Mouse (Mus musculus) midbrain, embryonic 14.5 days (tissue): ENCODE results near the gene Swt1. TPM values are rescaled to one million over a fixed set of nuclear protein-coding genes. Genes with fewer than 3 reads are reported as not detected.
"Not testable (repeated sequence)": the region's sequence is repeated elsewhere in the genome, so short reads cannot be mapped to it uniquely, and the experiment has no call there.

ENCODE experiments used
- ATAC-seq: fragments of 200-750 bp; cut with Nextera tagmentation; 2 replicates; pipeline ENCODE4 v1.8.0; 2017; ENCODE audit warnings: moderate number of reproducible peaks, moderate library complexity; ENCODE audit not compliant: low FRiP score, low TSS enrichment
- DNase-seq: peaks from one replicate; pipeline ENCODE4 v3.0.0-alpha.2; 2015
- H3K27ac ChIP-seq: fragments of 300-500 bp; sonication (generic); replicated peaks from 2 replicates; pipeline ENCODE4 v1.5.1; 2014; ENCODE audit warnings: mild to moderate bottlenecking, low read depth, low read length, moderate library complexity
- H3K27me3 ChIP-seq: fragments of 300-500 bp; sonication (generic); 2 replicates; pipeline ENCODE4 v1.6.1; 2014; ENCODE audit warnings: low read length, control low read depth, mixed read lengths; ENCODE audit not compliant: control insufficient read depth, insufficient read depth
- H3K36me3 ChIP-seq: fragments of 300-500 bp; sonication (generic); 2 replicates; pipeline ENCODE4 v1.6.1; 2014; ENCODE audit warnings: low read length, control low read depth; ENCODE audit not compliant: control insufficient read depth, insufficient read depth
- H3K4me1 ChIP-seq: fragments of 300-500 bp; sonication (generic); 2 replicates; pipeline ENCODE4 v1.6.1; 2014; ENCODE audit warnings: mild to moderate bottlenecking, antibody characterized with exemption, low read length, control low read depth; ENCODE audit not compliant: control insufficient read depth, insufficient read depth
- H3K4me2 ChIP-seq: fragments of 300-500 bp; sonication (generic); 2 replicates; pipeline ENCODE4 v1.6.1; 2014; ENCODE audit warnings: mild to moderate bottlenecking, low read length, moderate library complexity
- H3K4me3 ChIP-seq: fragments of 300-500 bp; sonication (generic); replicated peaks from 2 replicates; pipeline ENCODE4 v1.5.1; 2014; ENCODE audit warnings: low read depth, low read length
- H3K9ac ChIP-seq: fragments of 300-500 bp; sonication (generic); replicated peaks from 2 replicates; pipeline ENCODE4 v1.6.1; 2014; ENCODE audit warnings: mild to moderate bottlenecking, low read length, moderate library complexity
- H3K9me3 ChIP-seq: fragments of 300-500 bp; sonication (generic); 2 replicates; pipeline ENCODE4 v1.6.1; 2016; ENCODE audit warnings: low read length, control low read depth, mixed read lengths; ENCODE audit not compliant: control insufficient read depth
- WGBS: fragments of 180-500 bp; shearing (Covaris S2); extraction: QIAGEN DNeasy Blood & Tissue Kit; methylation state at CpG from one replicate; pipeline ENCODE4 v1.1.7; 2014; 5-methylcytosine and 5-hydroxymethylcytosine counted together
- polyA plus RNA-seq: library from polyadenylated mRNA; unstranded; fragments of >200 nt; fragmentation: Nextera tagmentation; extraction: Ambion mirVana; gene quantifications from 2 replicates; pipeline ENCODE4 v1.2.1, GENCODE M21; 2014

The Swt1 gene
- polyA plus RNA-seq, result 19.9 and 20.3 TPM in 2 replicates

- Histone ChIP-seq H3K9me3 (no peaks in the 10 kb centered on the region), H3K4me2 (peak within 1 kb of the TSS; percentile 72), H3K27ac (peak within 1 kb of the TSS; percentile 96), H3K4me1 (peaks cover 16% of the 10 kb centered on the region), H3K36me3 (peaks cover 4% of the 10 kb centered on the region; the same call in 1 of the 2 replicates), H3K9ac (peak within 1 kb of the TSS; percentile 92), H3K27me3 (no peaks in the 10 kb centered on the region), H3K4me3 (peak within 1 kb of the TSS; percentile 92)
- WGBS, result under 1% methylated on average over 74 of the region's 74 CpGs
- DNase-seq (peak; percentile 99), ATAC-seq (peak; percentile 100)
Measured at GRCm38 (mm10) chr1:151428263-151429221, at the start of gene Swt1, which contains the start of gene Trmt1l. Gene Swt1 (minus strand): TSS chr1:151428455. Gene Trmt1l (plus strand): TSS chr1:151428542.

DNA sequence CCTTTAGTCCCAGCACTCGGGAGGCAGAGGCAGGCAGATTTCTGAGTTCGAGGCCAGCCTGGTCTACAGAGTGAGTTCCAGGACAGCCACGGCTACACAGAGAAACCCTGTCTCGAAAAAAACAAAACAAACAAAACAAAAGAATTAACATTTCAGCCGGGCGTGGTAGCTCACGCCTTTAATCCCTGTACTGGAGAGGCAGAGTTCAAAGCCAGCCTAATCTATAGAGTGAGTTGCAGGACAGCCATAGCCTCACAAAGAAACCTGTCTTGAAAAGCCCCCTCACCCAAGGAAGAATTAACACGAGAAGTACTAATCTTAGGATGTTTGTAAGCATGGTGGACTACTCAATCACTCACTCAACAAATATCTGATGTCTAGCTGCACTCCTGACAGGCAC is 44.1 kb upstream of the Swt1 start:
- not testable (repeated sequence) for ATAC-seq

GRCm38 (mm10) chr1:151471429-151471828 is 43.2 kb upstream of the Swt1 start:
- no peaks in the 10 kb centered on the region for H3K27me3 ChIP-seq
- no peaks in the 10 kb centered on the region for H3K9me3 ChIP-seq
- H3K36me3 ChIP-seq, result peaks cover 76% of the 10 kb centered on the region
- no peak overlapping the region for H3K4me3 ChIP-seq
- no peak overlapping the region for H3K9ac ChIP-seq
- ATAC-seq (no peak), DNase-seq (no peak)
- H3K4me2 ChIP-seq, result no peak overlapping the region
- H3K27ac ChIP-seq, result no peak overlapping the region
- H3K4me1 ChIP-seq, result no peaks in the 10 kb centered on the region
- 54% methylated on average over 7 of the region's 7 CpGs for WGBS

More for the DNA sequence above, 44.1 kb upstream of the Swt1 start:
- not testable (repeated sequence) for H3K4me2 ChIP-seq, H3K9ac ChIP-seq, H3K9me3 ChIP-seq, H3K27ac ChIP-seq, H3K27me3 ChIP-seq, H3K4me3 ChIP-seq, H3K4me1 ChIP-seq, DNase-seq
- WGBS, result 91% methylated on average over 8 of the region's 8 CpGs
- H3K36me3 ChIP-seq, result peaks cover 83% of the 10 kb centered on the region

DNA sequence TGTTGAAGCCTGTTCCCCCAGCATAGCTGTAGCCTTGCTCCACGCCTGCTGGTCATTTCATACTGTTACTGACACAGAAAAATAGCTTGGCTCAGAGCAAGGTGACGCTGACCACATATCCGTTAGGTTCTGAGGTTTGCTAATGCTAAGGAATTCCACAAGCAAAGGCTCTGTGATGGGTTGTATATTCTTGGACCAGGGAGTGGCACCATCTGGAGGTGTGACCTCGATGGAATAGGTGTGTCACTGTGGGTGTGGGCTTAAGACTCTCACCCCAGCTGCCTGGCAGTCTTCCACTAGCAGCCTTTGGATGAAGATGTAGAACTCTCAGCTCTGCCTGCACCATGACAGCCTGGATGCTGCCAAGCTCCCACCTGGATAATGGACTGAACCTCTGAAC is 38.3 kb upstream of the Swt1 start:
- no peak for ATAC-seq

GRCm38 (mm10) chr1:151464914-151465313 is 36.7 kb upstream of the Swt1 start:
- ATAC-seq, result no peak
- H3K4me1 ChIP-seq, result no peaks in the 10 kb centered on the region
- H3K9me3 ChIP-seq, result no peaks in the 10 kb centered on the region
- no peak for DNase-seq
- H3K27ac ChIP-seq, result no peak overlapping the region
- H3K9ac ChIP-seq, result no peak overlapping the region
- no peak overlapping the region for H3K4me3 ChIP-seq
- H3K4me2 ChIP-seq, result no peak overlapping the region
- no peaks in the 10 kb centered on the region for H3K27me3 ChIP-seq
- 71% methylated on average over 4 of the region's 4 CpGs for WGBS
- peaks cover 31% of the 10 kb centered on the region for H3K36me3 ChIP-seq

More for the DNA sequence above, 38.3 kb upstream of the Swt1 start:
- no peaks in the 10 kb centered on the region for H3K27me3 ChIP-seq
- no peaks in the 10 kb centered on the region for H3K9me3 ChIP-seq
- no peak overlapping the region for H3K9ac ChIP-seq
- no peak overlapping the region for H3K4me2 ChIP-seq
- WGBS, result 95% methylated on average over 4 of the region's 4 CpGs
- peaks cover 32% of the 10 kb centered on the region for H3K36me3 ChIP-seq
- DNase-seq, result no peak
- H3K4me3 ChIP-seq, result no peak overlapping the region
- no peaks in the 10 kb centered on the region for H3K4me1 ChIP-seq
- no peak overlapping the region for H3K27ac ChIP-seq

- peak; percentile 46 for DNase-seq
Measured at GRCm38 (mm10) chr1:151461265-151461664, 33.0 kb upstream of the Swt1 start.

DNA sequence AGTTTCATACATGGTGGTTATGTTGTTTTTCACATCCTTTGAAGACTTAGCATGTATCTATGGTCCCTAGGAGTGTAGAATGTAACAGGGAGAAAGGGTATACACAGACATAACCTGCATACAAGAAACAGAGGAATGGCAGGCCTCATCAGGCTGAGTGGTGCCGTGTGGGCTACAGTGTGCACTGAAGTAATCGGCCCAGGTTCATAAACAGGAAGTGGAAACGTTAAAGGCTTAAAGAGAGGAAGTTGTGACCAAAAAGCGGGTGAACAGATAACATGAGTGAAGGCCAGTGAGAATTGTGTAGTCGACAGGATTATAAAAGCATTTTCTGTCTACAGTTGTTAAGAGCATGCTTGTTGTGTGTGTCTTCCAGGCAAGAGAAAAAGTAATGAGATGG is 28.8 kb upstream of the Swt1 start:
- H3K4me1 ChIP-seq, result no peaks in the 10 kb centered on the region
- H3K27me3 ChIP-seq, result no peaks in the 10 kb centered on the region
- no peak overlapping the region for H3K9ac ChIP-seq
- H3K36me3 ChIP-seq, result peaks cover 74% of the 10 kb centered on the region
- H3K4me3 ChIP-seq, result no peak overlapping the region
- H3K9me3 ChIP-seq, result no peaks in the 10 kb centered on the region
- ATAC-seq, result no peak
- 94% methylated on average over 5 of the region's 5 CpGs for WGBS
- H3K4me2 ChIP-seq, result no peak overlapping the region
- H3K27ac ChIP-seq, result no peak overlapping the region
- no peak for DNase-seq

More at GRCm38 (mm10) chr1:151461265-151461664, 33.0 kb upstream of the Swt1 start:
- H3K36me3 ChIP-seq, result peaks cover 43% of the 10 kb centered on the region
- H3K9me3 ChIP-seq, result no peaks in the 10 kb centered on the region
- no peaks in the 10 kb centered on the region for H3K4me1 ChIP-seq
- ATAC-seq, result no peak
- no peak overlapping the region for H3K9ac ChIP-seq
- H3K27me3 ChIP-seq, result no peaks in the 10 kb centered on the region
- H3K27ac ChIP-seq, result no peak overlapping the region
- no peak overlapping the region for H3K4me3 ChIP-seq
- WGBS, result 78% methylated on average over 9 of the region's 9 CpGs
- H3K4me2 ChIP-seq, result no peak overlapping the region

DNA sequence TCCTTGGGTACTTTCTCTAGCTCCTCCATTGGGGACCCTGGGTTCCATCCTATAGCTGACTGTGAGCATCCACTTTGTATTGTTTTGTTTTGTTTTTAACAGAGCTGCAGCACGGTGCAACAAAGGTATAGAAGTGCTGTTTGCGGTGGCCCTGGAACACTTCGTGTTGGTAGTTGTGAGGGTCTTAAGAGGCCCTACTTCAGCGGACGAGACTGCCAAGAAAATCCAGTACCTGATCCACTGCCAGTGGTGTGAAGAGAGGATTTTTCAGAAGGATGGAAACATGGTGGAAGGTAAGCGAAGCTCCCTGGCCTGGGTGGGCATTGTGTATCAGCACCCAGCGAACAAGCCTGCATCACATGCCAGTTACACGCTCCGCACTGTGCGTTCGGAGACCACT is 23.7 kb upstream of the Swt1 start:
- no peak overlapping the region for H3K9ac ChIP-seq
- DNase-seq (no peak), ATAC-seq (no peak)
- H3K27ac ChIP-seq, result no peak overlapping the region
- no peak overlapping the region for H3K4me2 ChIP-seq
- H3K36me3 ChIP-seq, result peaks cover 77% of the 10 kb centered on the region
- H3K9me3 ChIP-seq, result no peaks in the 10 kb centered on the region
- H3K27me3 ChIP-seq, result no peaks in the 10 kb centered on the region
- 97% methylated on average over 11 of the region's 11 CpGs for WGBS
- H3K4me3 ChIP-seq, result no peak overlapping the region
- H3K4me1 ChIP-seq, result no peaks in the 10 kb centered on the region
